Mouse (Mus musculus) myocyte (in vitro differentiated cells): Measurements from ENCODE around the gene Omt2b. TPM values are rescaled to one million over a fixed set of nuclear protein-coding genes. Genes with fewer than 3 reads are reported as not detected.
A peak's percentile ranks its signal among the peaks of the same experiment; 100 is the strongest.
"Not testable (repeated sequence)": the region's sequence is repeated elsewhere in the genome, so short reads cannot be mapped to it uniquely, and the experiment has no call there.

Experiments used
- H3K27me3 ChIP-seq: one replicate; pipeline ENCODE4 v1.6.1; 2011; ENCODE audit not compliant: control insufficient read depth, insufficient read depth, insufficient read length
- H3K36me3 ChIP-seq: one replicate; pipeline ENCODE4 v1.6.1; 2011; ENCODE audit not compliant: control insufficient read depth, insufficient read depth
- H3K4me2 ChIP-seq: one replicate; pipeline ENCODE4 v1.6.1; 2011; ENCODE audit warnings: low read depth, control low read depth
- H3K4me3 ChIP-seq: one replicate; pipeline ENCODE4 v1.5.1; 2011; ENCODE audit warnings: mild to moderate bottlenecking, control low read depth, moderate library complexity
- H3K79me2 ChIP-seq: one replicate; pipeline ENCODE4 v1.6.1; 2011; ENCODE audit not compliant: control insufficient read depth, insufficient read depth
- H3ac ChIP-seq: one replicate; pipeline ENCODE4 v1.6.1; 2011; ENCODE audit not compliant: control insufficient read depth, insufficient read length
- CEBPB ChIP-seq: IDR thresholded peaks from 2 replicates; pipeline ENCODE4 v1.6.1; 2011; ENCODE audit warnings: mild to moderate bottlenecking, moderate library complexity; ENCODE audit not compliant: poor library complexity, insufficient read depth, severe bottlenecking
- E2F4 ChIP-seq: IDR thresholded peaks from one replicate; pipeline ENCODE4 v1.6.1; 2011; ENCODE audit warnings: mild to moderate bottlenecking, control low read depth, moderate library complexity; ENCODE audit not compliant: insufficient read depth
- MAX ChIP-seq: IDR thresholded peaks from one replicate; pipeline ENCODE4 v1.6.1; 2011; ENCODE audit warnings: low read depth, mild to moderate bottlenecking, control low read depth
- MYOD1 ChIP-seq, 3 experiments: IDR thresholded peaks; one replicate each; pipeline ENCODE4 v1.6.1; 2011; ENCODE audit warnings: control low read depth in 2 of 3, low read depth in 2 of 3, mild to moderate bottlenecking in 2 of 3, moderate library complexity in 1 of 3; ENCODE audit not compliant: insufficient read length in 2 of 3, control insufficient read depth in 1 of 3
- MYOG ChIP-seq, 3 experiments: IDR thresholded peaks; one replicate each; pipeline ENCODE4 v1.6.1; 2011; ENCODE audit warnings: control low read depth in 2 of 3, low read depth in 2 of 3, mild to moderate bottlenecking in 2 of 3; ENCODE audit not compliant: insufficient read length in 2 of 3, control insufficient read depth in 1 of 3, insufficient read depth in 1 of 3
- POLR2A ChIP-seq: IDR thresholded peaks from one replicate; pipeline ENCODE4 v1.6.1; 2011; ENCODE audit warnings: low read depth, mild to moderate bottlenecking, control low read depth, moderate library complexity; ENCODE audit not compliant: insufficient read length
- POLR2AphosphoS2 ChIP-seq: IDR thresholded peaks from one replicate; pipeline ENCODE4 v1.6.1; 2011; ENCODE audit warnings: low read depth, control low read depth; ENCODE audit not compliant: insufficient read length
- REST ChIP-seq: IDR thresholded peaks from one replicate; pipeline ENCODE4 v1.6.1; 2011; ENCODE audit warnings: mild to moderate bottlenecking, control low read depth, moderate library complexity; ENCODE audit not compliant: insufficient read depth, insufficient read length
- SRF ChIP-seq: IDR thresholded peaks from one replicate; pipeline ENCODE4 v1.6.1; 2011; ENCODE audit warnings: low read depth; ENCODE audit not compliant: control insufficient read depth, insufficient read length
- TCF12 ChIP-seq: IDR thresholded peaks from one replicate; pipeline ENCODE4 v1.6.1; 2011; ENCODE audit warnings: mild to moderate bottlenecking, control low read depth; ENCODE audit not compliant: poor library complexity, insufficient read depth, severe bottlenecking
- TCF3 ChIP-seq: IDR thresholded peaks from one replicate; pipeline ENCODE4 v1.6.1; 2011; ENCODE audit warnings: low read depth, control low read depth; ENCODE audit not compliant: insufficient read length
- USF1 ChIP-seq: IDR thresholded peaks from one replicate; pipeline ENCODE4 v1.6.1; 2011; ENCODE audit warnings: low read depth, mild to moderate bottlenecking, control low read depth, moderate library complexity
- polyA plus RNA-seq: library from polyadenylated mRNA; unstranded; fragments of >200 nt; fragmentation: generic; extraction: Trizol; gene quantifications from one replicate; pipeline ENCODE4 v1.2.1, GENCODE M21; 2012; ENCODE audit warnings: missing spikeins

Gene Omt2b
- polyA plus RNA-seq = not detected

GRCm38 (mm10) chr9:78327289-78327688 is at the start of gene Omt2b:
Omt2b (plus strand) TSS chr9:78327589.
- not testable (repeated sequence) for H3K79me2 ChIP-seq, H3K36me3 ChIP-seq, H3K27me3 ChIP-seq, H3K4me2 ChIP-seq, H3K4me3 ChIP-seq, H3ac ChIP-seq

- not testable (repeated sequence) for H3K36me3 ChIP-seq, H3K27me3 ChIP-seq, H3ac ChIP-seq
Measured at GRCm38 (mm10) chr9:78282002-78282711, 45.2 kb upstream of the Omt2b start.

GRCm38 (mm10) chr9:78289063-78289462 is 38.3 kb upstream of the Omt2b start:
- not testable (repeated sequence) for H3K79me2 ChIP-seq, H3K27me3 ChIP-seq, H3K4me3 ChIP-seq, H3K4me2 ChIP-seq, H3K36me3 ChIP-seq, H3ac ChIP-seq

More at GRCm38 (mm10) chr9:78282002-78282711, 45.2 kb upstream of the Omt2b start:
- not testable (repeated sequence) for H3K79me2 ChIP-seq, H3K4me3 ChIP-seq
- peak overlapping the region; percentile 52 for H3K4me2 ChIP-seq

GRCm38 (mm10) chr9:78289723-78290122 is 37.7 kb upstream of the Omt2b start, which contains the start of gene Gm10639:
Gm10639 (plus strand) TSS chr9:78289923.
- H3K4me3 ChIP-seq, H3ac ChIP-seq, H3K4me2 ChIP-seq, H3K36me3 ChIP-seq, H3K79me2 ChIP-seq, H3K27me3 ChIP-seq: not testable (repeated sequence)

- H3K4me2 ChIP-seq, H3ac ChIP-seq, H3K4me3 ChIP-seq: not testable (repeated sequence)
Measured at GRCm38 (mm10) chr9:78292462-78292861, 34.9 kb upstream of the Omt2b start.

GRCm38 (mm10) chr9:78293683-78294082 is 33.7 kb upstream of the Omt2b start:
- not testable (repeated sequence) for H3K79me2 ChIP-seq, H3K27me3 ChIP-seq, H3K36me3 ChIP-seq, H3K4me3 ChIP-seq, H3ac ChIP-seq, H3K4me2 ChIP-seq

More at GRCm38 (mm10) chr9:78292462-78292861, 34.9 kb upstream of the Omt2b start:
- not testable (repeated sequence) for H3K27me3 ChIP-seq, H3K79me2 ChIP-seq, H3K36me3 ChIP-seq

GRCm38 (mm10) chr9:78294781-78295180 is 32.6 kb upstream of the Omt2b start:
- H3K79me2 ChIP-seq, H3ac ChIP-seq, H3K27me3 ChIP-seq, H3K4me2 ChIP-seq, H3K4me3 ChIP-seq, H3K36me3 ChIP-seq: not testable (repeated sequence)

GRCm38 (mm10) chr9:78296089-78296488 is 31.3 kb upstream of the Omt2b start:
- H3K4me3 ChIP-seq, H3K27me3 ChIP-seq, H3K79me2 ChIP-seq, H3K36me3 ChIP-seq, H3K4me2 ChIP-seq, H3ac ChIP-seq: not testable (repeated sequence)

- no peak for TF ChIP-seq POLR2A
- no peak for TF ChIP-seq POLR2AphosphoS2
- TF ChIP-seq TCF3 = no peak
- no peak for TF ChIP-seq MYOG (IDR thresholded peaks at IDR 0.05; ENCODE audit: control insufficient read depth in 1 of 3, insufficient read depth in 1 of 3, insufficient read length in 2 of 3, low read depth in 2 of 3)
- peak in 1 of 3 experiments; percentile 6 for TF ChIP-seq MYOD1 (IDR thresholded peaks at IDR 0.05; ENCODE audit: control insufficient read depth in 1 of 3, insufficient read length in 2 of 3, low read depth in 2 of 3)
- no peak for TF ChIP-seq SRF
- TF ChIP-seq E2F4 = no peak
- no peak for TF ChIP-seq MAX
- TF ChIP-seq CEBPB = peak; percentile 75
- peak; percentile 59 for TF ChIP-seq TCF12
- peak; percentile 81 for TF ChIP-seq USF1
- TF ChIP-seq REST = no peak
Measured at GRCm38 (mm10) chr9:78298232-78298631, 29.2 kb upstream of the Omt2b start.

GRCm38 (mm10) chr9:78299143-78299542 is 28.2 kb upstream of the Omt2b start:
- H3K36me3 ChIP-seq, H3K4me2 ChIP-seq, H3ac ChIP-seq, H3K27me3 ChIP-seq, H3K4me3 ChIP-seq, H3K79me2 ChIP-seq: not testable (repeated sequence)

More at GRCm38 (mm10) chr9:78298232-78298631, 29.2 kb upstream of the Omt2b start:
- Histone ChIP-seq H3K79me2 (no peaks in the 10 kb centered on the region), H3K4me2 (peak overlapping the region; percentile 54), H3K36me3 (no peaks in the 10 kb centered on the region), H3ac (no peak overlapping the region), H3K4me3 (no peak overlapping the region), H3K27me3 (no peaks in the 10 kb centered on the region)
